Mouse (Mus musculus) adrenal gland (tissue): ENCODE results near the gene Alms1.
"Not testable (repeated sequence)": the region's sequence is repeated elsewhere in the genome, so short reads cannot be mapped to it uniquely, and the experiment has no call there.

ENCODE experiments used
- intact Hi-C: fragments of 180-260 bp; cut with DNase I; formaldehyde crosslinking; loops from one replicate; pipeline ENCODE4 v1.15.1; 2025
- long read RNA-seq, 2 experiments: library from polyadenylated mRNA; unstranded; transcript quantifications; one replicate each; pipeline ENCODE4 v2.0.0; 2020; ENCODE audit warnings: borderline replicate concordance in 1 of 2; ENCODE audit not compliant: insufficient replicate concordance in 1 of 2

The Alms1 gene
- long read RNA-seq, experiment 1, result 0 reads
- long read RNA-seq, experiment 2, partial matches to known transcripts, result 1 of 1 reads
- long read RNA-seq, experiment 2, other reads (novel, unspliced or antisense), result 0 of 1 reads

- intact Hi-C loops, result no loop called here
These were observed at the start of gene Alms1 for GRCm38 (mm10) chr6:85587396-85588143. Alms1 (plus strand) TSS chr6:85587531.

DNA sequence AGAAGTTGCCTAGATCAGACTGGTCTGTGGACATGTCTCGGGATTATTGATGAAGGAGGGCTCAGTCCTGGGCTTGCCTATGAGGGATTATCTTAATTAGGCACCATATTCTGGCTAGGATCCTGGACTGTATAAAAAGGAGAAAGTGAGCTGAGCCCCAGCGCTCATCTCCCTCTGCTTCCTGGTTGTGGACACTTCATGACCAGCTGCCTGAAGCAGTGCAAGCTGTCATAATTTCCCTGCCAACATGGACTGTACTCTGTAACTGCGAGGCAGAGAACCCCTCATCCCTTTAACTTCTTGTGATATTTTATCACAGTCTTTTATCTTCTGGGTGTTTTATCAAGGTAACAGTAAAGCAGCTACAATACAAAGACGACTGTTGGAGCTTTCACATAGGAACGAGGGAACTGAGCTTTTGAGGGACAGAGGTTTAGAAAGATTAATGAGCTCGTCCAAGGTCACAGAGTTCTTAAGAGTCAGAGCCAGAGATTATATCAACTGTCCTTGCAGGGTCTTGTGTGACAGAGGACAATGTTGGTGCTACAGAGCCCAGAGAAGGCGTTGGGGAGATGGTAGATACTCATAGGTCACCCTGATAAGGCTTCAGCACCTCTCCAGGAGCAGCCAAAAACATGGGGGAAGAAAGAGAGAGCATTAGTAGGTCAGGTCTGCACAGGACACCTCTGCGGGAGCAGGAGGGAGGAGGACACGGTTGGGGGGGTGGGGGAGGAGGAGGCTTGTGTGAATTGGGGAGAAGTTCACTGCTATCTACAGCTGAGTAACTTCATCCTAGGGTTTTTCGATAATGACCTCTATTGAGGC lies 43.8 kb upstream of the Alms1 start:
- intact Hi-C loops, result no loop called here

GRCm38 (mm10) chr6:85544251-85544881 lies 43.0 kb upstream of the Alms1 start:
- intact Hi-C loops, result no loop called here

DNA sequence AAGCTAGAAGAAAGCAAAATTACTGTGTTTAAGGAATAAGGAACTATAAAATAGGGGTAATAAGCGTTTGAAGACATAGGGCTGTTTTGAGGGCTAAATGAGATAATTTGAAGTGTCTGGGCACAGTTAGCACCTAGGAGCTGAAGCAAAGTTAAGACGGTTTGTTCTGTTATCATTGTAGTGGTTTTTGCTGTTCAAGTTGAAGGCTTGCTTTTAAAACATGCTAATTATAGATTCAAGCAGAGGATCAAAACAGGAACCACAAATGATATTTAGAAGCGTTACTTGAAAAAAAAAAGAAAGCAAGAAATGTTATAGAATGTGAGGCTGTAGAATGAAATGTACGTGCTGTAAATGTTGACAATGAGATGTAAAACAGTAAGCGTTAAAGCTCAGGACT lies 39.7 kb upstream of the Alms1 start:
- intact Hi-C loops, result no loop called here

GRCm38 (mm10) chr6:85562374-85562773 lies 25.0 kb upstream of the Alms1 start:
- intact Hi-C loops, result no loop called here

DNA sequence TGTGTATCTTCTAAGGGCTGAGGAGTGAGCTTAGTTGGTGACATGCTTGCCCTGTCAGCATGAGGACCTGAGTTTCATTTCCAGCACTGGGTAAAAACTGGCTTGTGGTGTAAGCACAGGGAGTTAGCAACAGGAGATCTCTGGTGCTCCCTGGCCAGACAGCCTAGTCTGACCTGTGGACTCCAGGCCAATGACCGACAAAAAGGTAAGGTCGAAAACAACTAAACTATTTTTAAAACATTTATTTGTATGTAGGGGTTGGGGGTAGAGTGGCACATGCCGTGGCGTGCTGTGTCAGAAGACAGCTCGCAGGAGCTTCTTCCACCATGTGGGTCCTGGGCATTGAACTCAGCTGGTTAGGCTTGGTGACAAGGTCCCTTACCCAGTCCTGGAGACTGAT lies 14.5 kb upstream of the Alms1 start:
- intact Hi-C loops, result no loop called here

- intact Hi-C loops, result no loop called here
These were observed 5.6 kb upstream of the Alms1 start for GRCm38 (mm10) chr6:85581688-85582087.

- intact Hi-C loops, result no loop called here
These were observed 2.7 kb upstream of the Alms1 start for GRCm38 (mm10) chr6:85584612-85585011.

DNA sequence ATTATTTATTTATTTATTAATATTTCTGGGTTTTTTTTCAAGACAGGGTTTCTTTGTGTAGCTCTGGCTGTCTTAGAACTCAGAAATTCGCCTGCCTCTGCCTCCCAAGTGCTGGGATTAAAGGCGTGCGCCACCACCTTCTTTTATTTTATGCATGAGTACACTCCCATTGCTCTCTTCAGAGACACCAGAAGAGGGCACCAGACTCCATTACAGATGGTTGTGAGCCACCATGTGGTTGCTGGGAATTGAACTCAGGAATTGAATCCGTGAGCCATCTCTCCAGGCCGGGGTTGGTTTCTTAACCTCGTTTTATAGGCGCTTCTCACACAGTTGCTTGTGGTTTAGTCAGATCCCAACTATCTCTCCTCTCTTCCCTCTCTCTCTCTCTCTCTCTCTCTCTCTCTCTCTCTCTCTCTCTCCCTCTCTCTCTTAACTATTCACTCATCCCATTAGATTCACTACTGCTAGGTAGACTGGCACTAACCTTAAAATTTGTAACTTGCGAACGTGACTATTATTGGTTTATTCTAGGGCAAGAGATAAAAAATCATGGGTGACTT lies 445 bp upstream of the Alms1 start:
- intact Hi-C loops, result no loop called here

DNA sequence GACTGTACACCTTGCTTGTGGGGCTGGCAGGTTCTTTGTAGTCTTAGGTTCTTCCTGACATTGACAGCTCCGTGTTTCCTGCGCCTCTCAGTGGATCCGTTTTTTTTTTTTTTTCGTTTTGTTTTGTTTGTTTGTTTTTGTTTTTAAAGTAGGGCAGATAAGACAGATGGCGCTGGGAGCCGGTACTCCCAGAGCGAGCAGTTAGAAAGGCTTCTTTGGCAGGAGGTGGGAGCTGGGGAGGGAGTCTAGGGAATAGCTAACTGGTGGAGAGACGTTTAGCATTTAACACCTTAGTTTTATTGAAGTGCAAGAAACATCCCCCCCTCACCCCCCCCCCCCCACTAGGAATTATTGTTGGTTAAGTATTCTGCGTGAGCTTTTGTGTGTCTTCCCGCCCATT lies 833 bp downstream of the Alms1 start:
- intact Hi-C loops, result no loop called here

GRCm38 (mm10) chr6:85588568-85588967 lies 1.2 kb downstream of the Alms1 start:
- intact Hi-C loops, result no loop called here

DNA sequence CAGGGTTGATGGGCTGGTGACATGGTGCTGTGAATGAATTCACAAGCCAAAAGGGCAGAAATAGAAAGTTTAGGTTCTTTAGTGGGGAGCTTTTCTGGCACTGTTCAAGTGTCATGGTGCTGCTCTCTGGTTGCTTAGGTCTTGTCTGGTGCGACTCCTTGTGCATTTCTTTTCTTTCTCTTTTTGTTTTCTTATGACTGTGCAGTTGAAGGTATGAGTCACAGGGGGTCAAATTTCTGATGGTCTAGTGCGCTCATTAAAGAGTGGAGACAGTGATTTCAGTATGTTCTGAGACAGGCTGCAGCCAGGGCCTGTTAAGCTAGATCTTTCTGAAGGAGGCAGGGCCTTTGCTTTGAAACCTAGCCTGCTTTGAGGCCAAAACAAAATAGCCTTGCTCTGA lies 2.8 kb downstream of the Alms1 start:
- intact Hi-C loops, result no loop called here

DNA sequence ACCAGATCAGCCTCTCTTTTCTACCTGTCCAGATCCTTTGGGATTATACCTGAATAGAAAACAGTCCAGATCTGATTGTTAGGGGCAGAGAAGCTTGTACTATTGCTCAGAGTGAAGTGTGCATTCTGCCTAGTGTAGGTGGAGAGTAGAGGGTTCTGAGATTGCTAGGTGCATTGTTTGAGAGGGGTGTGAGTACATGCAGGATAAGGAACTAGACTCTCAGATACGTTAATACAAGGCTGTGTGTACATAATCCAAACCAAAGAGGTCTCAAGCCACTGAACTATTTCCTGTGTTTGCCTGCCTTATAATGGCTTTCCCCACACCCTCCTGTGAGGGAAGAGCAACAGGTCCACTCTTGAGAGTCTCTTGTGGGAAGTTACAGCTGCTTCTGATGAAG lies 12.0 kb downstream of the Alms1 start:
- intact Hi-C loops, result no loop called here

DNA sequence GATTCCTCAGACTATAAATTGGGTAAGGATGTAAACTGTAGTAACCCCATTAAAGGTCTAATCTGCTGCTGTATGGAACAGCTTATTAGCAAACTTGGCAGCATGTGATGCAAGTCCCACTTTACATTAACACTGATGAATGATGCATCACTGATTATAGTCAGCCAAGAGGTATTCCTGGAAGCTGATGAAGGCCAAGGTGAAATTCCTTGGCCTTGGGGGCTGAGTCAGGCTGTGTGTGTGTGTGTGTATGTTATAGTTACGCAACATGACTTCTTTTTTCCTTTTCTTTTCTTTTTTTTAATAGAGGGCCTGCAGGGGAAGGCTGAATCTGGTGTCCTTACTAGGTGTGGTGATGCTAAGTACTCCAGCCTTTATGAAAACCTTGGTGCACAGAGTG lies 23.2 kb downstream of the Alms1 start:
- intact Hi-C loops, result no loop called here

DNA sequence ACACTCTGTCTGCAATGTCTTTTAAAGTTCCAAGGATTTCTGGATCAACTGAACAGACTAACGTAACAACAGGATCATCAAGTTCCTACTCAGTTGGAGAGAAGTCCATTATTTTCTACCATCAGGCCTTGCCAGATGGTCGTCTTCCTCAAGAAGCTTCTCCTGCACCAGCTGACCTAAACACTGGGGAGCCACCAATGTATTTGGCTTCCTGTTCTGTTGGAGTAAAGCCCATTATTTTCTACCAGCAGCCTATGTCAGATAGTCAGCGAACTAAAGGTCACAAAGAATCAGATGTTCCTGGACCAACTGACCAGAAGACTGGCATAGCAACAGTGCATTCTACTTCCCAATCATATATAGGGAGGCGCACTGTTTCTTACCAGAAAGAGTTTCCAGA lies 33.5 kb downstream of the Alms1 start:
- intact Hi-C loops, result no loop called here

DNA sequence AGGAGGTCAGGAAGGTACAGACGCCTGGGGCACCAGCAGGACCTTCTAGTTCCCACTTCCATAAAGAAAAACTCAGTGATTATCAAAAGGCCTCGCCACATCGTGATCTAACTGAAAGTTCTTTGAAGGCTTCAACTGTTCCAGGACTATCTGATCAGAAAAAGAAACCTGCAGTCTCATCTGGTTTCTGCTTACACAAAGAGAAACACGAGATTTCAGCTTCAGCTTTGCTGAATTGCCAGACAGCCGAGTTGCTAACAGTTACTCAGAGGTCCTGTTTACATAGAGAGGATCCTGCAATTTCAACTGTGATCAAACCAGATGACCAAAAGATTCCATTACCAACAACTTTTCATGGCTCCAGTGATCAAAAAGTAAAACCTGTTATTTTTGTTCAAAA lies 34.3 kb downstream of the Alms1 start:
- intact Hi-C loops, result no loop called here

DNA sequence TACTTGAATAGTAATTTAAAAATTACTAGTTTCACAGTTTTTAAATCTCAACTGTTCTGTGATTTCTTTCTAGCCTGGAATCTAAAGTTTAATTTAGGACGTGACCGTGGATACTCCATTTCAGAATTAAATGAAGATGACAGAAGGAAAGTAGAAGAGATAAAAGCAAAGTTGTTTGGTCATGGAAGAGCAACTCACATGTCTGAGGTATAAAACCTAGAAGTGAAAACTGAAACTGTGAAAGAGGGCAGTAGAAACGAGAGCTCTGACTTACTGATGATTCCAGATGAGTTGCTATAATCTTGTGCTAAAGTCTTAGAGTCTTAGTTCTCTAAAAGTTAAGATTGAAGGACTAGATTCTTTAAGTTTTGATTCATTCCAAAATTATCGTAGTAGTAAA lies 37.2 kb downstream of the Alms1 start:
- intact Hi-C loops, result no loop called here

DNA sequence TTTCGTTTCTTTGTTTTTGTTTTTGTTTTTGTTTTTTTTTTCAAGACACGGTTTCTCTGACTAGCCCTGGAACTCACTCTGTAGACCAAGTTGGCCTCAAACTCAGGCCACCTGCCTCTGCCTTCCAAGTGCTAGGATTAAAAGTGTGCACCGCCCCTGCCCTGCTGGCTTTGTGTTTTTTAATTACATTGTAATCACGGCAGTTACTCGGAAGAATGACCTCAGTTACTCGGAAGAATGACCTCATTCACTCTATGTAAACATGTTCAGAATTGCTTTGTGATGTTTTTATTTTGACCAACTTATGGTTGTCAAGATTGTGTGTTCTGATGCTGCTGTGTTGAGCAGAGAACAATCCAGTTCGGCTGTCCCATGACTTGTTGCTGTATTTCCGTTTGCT lies 45.8 kb downstream of the Alms1 start:
- intact Hi-C loops, result no loop called here

DNA sequence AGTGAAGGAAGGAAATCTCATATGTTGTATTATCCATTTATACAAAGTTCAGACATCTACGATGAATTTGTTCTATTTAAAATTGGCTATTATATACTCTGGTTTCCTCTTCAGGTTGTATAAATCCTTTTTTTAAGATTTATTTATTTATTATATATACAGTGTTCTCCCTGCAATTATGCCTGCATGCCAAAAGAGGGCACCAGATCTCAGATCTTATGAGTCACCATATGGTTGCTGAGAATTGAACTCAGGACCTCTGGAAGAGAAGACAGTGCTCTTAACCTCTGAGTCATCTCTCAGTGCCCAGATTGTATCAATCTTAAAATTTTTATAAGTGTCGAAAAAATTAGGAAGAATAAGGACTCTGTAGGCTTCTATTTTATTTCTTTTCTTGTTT lies 65.9 kb downstream of the Alms1 start:
- intact Hi-C loops, result no loop called here

DNA sequence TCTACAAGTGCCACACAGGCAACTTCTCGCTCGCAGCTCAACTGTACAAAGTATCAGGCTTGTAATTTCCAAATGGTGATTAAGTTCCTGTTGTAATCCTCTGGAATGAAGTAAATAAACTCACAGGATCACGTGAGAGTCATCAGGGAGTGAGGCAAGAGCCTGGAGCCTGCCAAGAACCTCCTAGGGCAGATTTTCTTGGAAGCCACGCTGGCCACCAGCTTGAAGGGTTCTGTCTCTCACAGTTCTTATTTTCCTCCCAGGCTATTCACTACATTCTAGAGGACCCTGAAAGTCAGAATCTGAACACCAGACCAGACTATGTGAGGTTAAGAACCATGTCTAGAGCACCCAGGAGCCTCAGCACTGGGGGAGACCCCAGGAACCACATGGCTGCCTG lies 114.6 kb downstream of the Alms1 start:
- intact Hi-C loops, result not testable (repeated sequence)

- intact Hi-C loops, result not testable (repeated sequence)
These were observed 121.9 kb downstream of the Alms1 start for GRCm38 (mm10) chr6:85709206-85709605.

GRCm38 (mm10) chr6:85709607-85710006 lies 122.3 kb downstream of the Alms1 start:
- intact Hi-C loops, result not testable (repeated sequence)
